ENCODE assay signal across 21 mouse cellular contexts in genomic region chr16:96753164-96753780, GRCm38 (mm10).
DNase-seq lines count a peak whose midpoint lies in the region; ATAC-seq and TF ChIP-seq lines count a peak whose summit lies in the region.
"Had no signal": no experiment of that assay in that cellular context is flagged by ENCODE, and none has a peak within 500 bp of the region (broad histone marks: within the 10 kb centered on the region; RNA-seq: fewer than 3 reads in every experiment).

No protein-coding gene starts in this region.

- no peak for ATAC-seq in forebrain, embryonic 14.5 days
- no peak; the same call in 1 of the 2 replicates for ATAC-seq in forebrain, embryonic 13.5 days
- peak; percentile 3; the same call in 1 of the 2 replicates for ATAC-seq in hindbrain, embryonic 16.5 days
- no peak for ATAC-seq in hindbrain, embryonic 11.5 days (ENCODE audit: low FRiP score)
- ATAC-seq in lung, postnatal 0 days = no peak
- ATAC-seq in midbrain, postnatal 0 days (ENCODE audit: low FRiP score) = no peak
- ATAC-seq: inflammation-experienced regulatory T-cells, adult 6 months had no signal

- WGBS in forebrain, embryonic 14.5 days = 71% methylated on average over 2 of the region's 2 CpGs
- 74% methylated on average over 2 of the region's 2 CpGs for WGBS in forebrain, embryonic 13.5 days
- 67% methylated on average over 2 of the region's 2 CpGs for WGBS in hindbrain, embryonic 16.5 days
- 83% methylated on average over 2 of the region's 2 CpGs for WGBS in hindbrain, embryonic 11.5 days
- WGBS in lung, postnatal 0 days = 65% methylated on average over 2 of the region's 2 CpGs
- 70% methylated on average over 2 of the region's 2 CpGs for WGBS in midbrain, postnatal 0 days

- peaks cover 21% of the 10 kb centered on the region for H3K4me1 ChIP-seq in forebrain, embryonic 14.5 days (ENCODE audit: control insufficient read depth, insufficient read depth, low read length)
- peaks cover 37% of the 10 kb centered on the region for H3K4me1 ChIP-seq in forebrain, embryonic 13.5 days
- H3K4me1 ChIP-seq in hindbrain, embryonic 16.5 days (ENCODE audit: control insufficient read depth, insufficient read depth, low read depth, low read length) = peaks cover 27% of the 10 kb centered on the region
- H3K4me1 ChIP-seq in hindbrain, embryonic 11.5 days (replicated peaks; ENCODE audit: control insufficient read depth, insufficient read depth, low read length) = peaks cover 4% of the 10 kb centered on the region
- H3K4me1 ChIP-seq in lung, postnatal 0 days (ENCODE audit: insufficient read depth, low read depth, low read length) = no peaks in the 10 kb centered on the region
- peaks cover 22% of the 10 kb centered on the region for H3K4me1 ChIP-seq in midbrain, postnatal 0 days (ENCODE audit: insufficient read depth, low read length)

- no peak overlapping the region for H3K27ac ChIP-seq in forebrain, embryonic 14.5 days (ENCODE audit: low read depth, low read length)
- no peak overlapping the region for H3K27ac ChIP-seq in forebrain, embryonic 13.5 days
- H3K27ac ChIP-seq in hindbrain, embryonic 16.5 days (ENCODE audit: low read depth, low read length) = peak overlapping the region; percentile 60
- no peak overlapping the region for H3K27ac ChIP-seq in hindbrain, embryonic 11.5 days (ENCODE audit: low read depth, low read length)
- no peak overlapping the region for H3K27ac ChIP-seq in lung, postnatal 0 days (ENCODE audit: low read length)
- H3K27ac ChIP-seq in midbrain, postnatal 0 days (ENCODE audit: low read depth, low read length) = peak overlapping the region; percentile 62; the same call in 1 of the 2 replicates
- H3K27ac ChIP-seq: embryonic facial prominence, embryonic 15.5 days; liver, embryonic 14.5 days had no signal

- no peak overlapping the region for H3K4me3 ChIP-seq in forebrain, embryonic 14.5 days (ENCODE audit: low read depth, low read length)
- H3K4me3 ChIP-seq in forebrain, embryonic 13.5 days = no peak overlapping the region
- no peak overlapping the region for H3K4me3 ChIP-seq in hindbrain, embryonic 16.5 days (ENCODE audit: low read length)
- no peak overlapping the region for H3K4me3 ChIP-seq in hindbrain, embryonic 11.5 days (ENCODE audit: low read depth, low read length)
- no peak overlapping the region for H3K4me3 ChIP-seq in lung, postnatal 0 days (ENCODE audit: low read depth, low read length)
- H3K4me3 ChIP-seq in midbrain, postnatal 0 days (ENCODE audit: low read depth, low read length) = no peak overlapping the region
- H3K4me3 ChIP-seq: embryonic facial prominence, embryonic 15.5 days; neural tube, embryonic 13.5 days had no signal

- no peaks in the 10 kb centered on the region for H3K36me3 ChIP-seq in forebrain, embryonic 14.5 days (ENCODE audit: control insufficient read depth, insufficient read depth, low read length)
- no peaks in the 10 kb centered on the region for H3K36me3 ChIP-seq in forebrain, embryonic 13.5 days (ENCODE audit: poor library complexity, severe bottlenecking)
- H3K36me3 ChIP-seq in hindbrain, embryonic 16.5 days (ENCODE audit: control insufficient read depth, insufficient read depth, low read length) = no peaks in the 10 kb centered on the region
- no peaks in the 10 kb centered on the region for H3K36me3 ChIP-seq in hindbrain, embryonic 11.5 days (ENCODE audit: control insufficient read depth, insufficient read depth, low read length)
- no peaks in the 10 kb centered on the region for H3K36me3 ChIP-seq in lung, postnatal 0 days (ENCODE audit: insufficient read depth, low read length)
- no peaks in the 10 kb centered on the region for H3K36me3 ChIP-seq in midbrain, postnatal 0 days (ENCODE audit: insufficient read depth, low read length)
- H3K36me3 ChIP-seq: embryonic facial prominence, embryonic 15.5 days; neural tube, embryonic 13.5 days had no signal

- no peaks in the 10 kb centered on the region for H3K27me3 ChIP-seq in forebrain, embryonic 14.5 days (replicated peaks; ENCODE audit: control insufficient read depth, insufficient read depth, low read length)
- H3K27me3 ChIP-seq in forebrain, embryonic 13.5 days = no peaks in the 10 kb centered on the region
- H3K27me3 ChIP-seq in hindbrain, embryonic 16.5 days (replicated peaks; ENCODE audit: control insufficient read depth, insufficient read depth, low read length) = no peaks in the 10 kb centered on the region
- no peaks in the 10 kb centered on the region for H3K27me3 ChIP-seq in hindbrain, embryonic 11.5 days (ENCODE audit: control insufficient read depth, insufficient read depth, low read length)
- H3K27me3 ChIP-seq in lung, postnatal 0 days (replicated peaks; ENCODE audit: insufficient read depth, low read length) = no peaks in the 10 kb centered on the region
- no peaks in the 10 kb centered on the region for H3K27me3 ChIP-seq in midbrain, postnatal 0 days (ENCODE audit: insufficient read depth, low read length)
- H3K27me3 ChIP-seq: embryonic facial prominence, embryonic 15.5 days; neural tube, embryonic 13.5 days had no signal

- H3K4me2 ChIP-seq in forebrain, embryonic 14.5 days (ENCODE audit: low read length) = no peak overlapping the region
- no peak overlapping the region for H3K4me2 ChIP-seq in forebrain, embryonic 13.5 days
- no peak overlapping the region for H3K4me2 ChIP-seq in hindbrain, embryonic 16.5 days (ENCODE audit: low read length)
- no peak overlapping the region for H3K4me2 ChIP-seq in hindbrain, embryonic 11.5 days (replicated peaks; ENCODE audit: low read depth, low read length)
- no peak overlapping the region for H3K4me2 ChIP-seq in lung, postnatal 0 days (replicated peaks; ENCODE audit: low read depth, low read length)
- H3K4me2 ChIP-seq in midbrain, postnatal 0 days (ENCODE audit: low read depth, low read length, poor library complexity, severe bottlenecking) = no peak overlapping the region
- H3K4me2 ChIP-seq: embryonic facial prominence, embryonic 15.5 days; heart, embryonic 11.5 days; neural tube, embryonic 13.5 days had no signal

- H3K9me3 ChIP-seq in forebrain, embryonic 14.5 days (replicated peaks; ENCODE audit: control insufficient read depth, low read length) = no peaks in the 10 kb centered on the region
- H3K9me3 ChIP-seq in forebrain, embryonic 13.5 days (replicated peaks) = no peaks in the 10 kb centered on the region
- H3K9me3 ChIP-seq in hindbrain, embryonic 16.5 days (ENCODE audit: control insufficient read depth, low read length) = no peaks in the 10 kb centered on the region
- H3K9me3 ChIP-seq in hindbrain, embryonic 11.5 days (ENCODE audit: control insufficient read depth, low read length) = no peaks in the 10 kb centered on the region
- H3K9me3 ChIP-seq in lung, postnatal 0 days (ENCODE audit: low read length) = no peaks in the 10 kb centered on the region
- H3K9me3 ChIP-seq in midbrain, postnatal 0 days (ENCODE audit: low read length) = no peaks in the 10 kb centered on the region
- H3K9me3 ChIP-seq: embryonic facial prominence, embryonic 15.5 days; neural tube, embryonic 13.5 days had no signal

- no peak for TF ChIP-seq EP300 in lung, postnatal 0 days (IDR thresholded peaks at IDR 0.05)

- no peak overlapping the region for H3K9ac ChIP-seq in forebrain, embryonic 14.5 days (ENCODE audit: low read length)
- no peak overlapping the region for H3K9ac ChIP-seq in forebrain, embryonic 13.5 days
- H3K9ac ChIP-seq in hindbrain, embryonic 16.5 days (ENCODE audit: low read depth, low read length) = no peak overlapping the region
- no peak overlapping the region for H3K9ac ChIP-seq in hindbrain, embryonic 11.5 days (ENCODE audit: low read depth, low read length)
- H3K9ac ChIP-seq in lung, postnatal 0 days (replicated peaks; ENCODE audit: low read depth) = no peak overlapping the region
- H3K9ac ChIP-seq in midbrain, postnatal 0 days (replicated peaks; ENCODE audit: low read length, poor library complexity, severe bottlenecking) = no peak overlapping the region
- H3K9ac ChIP-seq: embryonic facial prominence, embryonic 15.5 days; liver, embryonic 14.5 days; neural tube, embryonic 13.5 days had no signal

- peak; percentile 26; the same call in 1 of the 2 replicates for TF ChIP-seq CTCF in lung, postnatal 0 days (IDR thresholded peaks at IDR 0.05)
- peak; percentile 72 for TF ChIP-seq CTCF in midbrain, postnatal 0 days (IDR thresholded peaks at IDR 0.05)

- peak; percentile 33 for DNase-seq in forebrain, embryonic 14.5 days (ENCODE audit: low spot score)
- no peak for DNase-seq in hindbrain, embryonic 11.5 days (ENCODE audit: low spot score)
- no peak for DNase-seq in lung, postnatal 0 days (ENCODE audit: low spot score)
- DNase-seq in lung, postnatal 4 days = no peak
- peak; percentile 59 for DNase-seq in midbrain, postnatal 0 days (ENCODE audit: low spot score)
- DNase-seq in yolk sac, embryonic 10.5 days (ENCODE audit: low spot score) = no peak
- DNase-seq: adrenal gland, adult 8-10 months; gastrocnemius, postnatal 36 days; heart, postnatal 10 days; kidney, adult 9 months; kidney, postnatal 4 days; spleen, adult 18-20 months; thymus, adult 18-20 months; thymus, postnatal 4 days had no signal

Comparison
In these comparisons a context has a peak if more than half of its experiments do, and no peak if none do; other contexts are left out.
1. H3K27ac ChIP-seq: peak in hindbrain, embryonic 16.5 days (single experiment) and midbrain, postnatal 0 days (single experiment); none in forebrain, embryonic 14.5 days (single experiment), forebrain, embryonic 13.5 days (single experiment), hindbrain, embryonic 11.5 days (single experiment) and lung, postnatal 0 days (single experiment).
2. DNase-seq: peak in forebrain, embryonic 14.5 days (single experiment) and midbrain, postnatal 0 days (single experiment); none in hindbrain, embryonic 11.5 days (single experiment), lung, postnatal 0 days (single experiment), lung, postnatal 4 days (0 of 2) and yolk sac, embryonic 10.5 days (single experiment).